Mouse (Mus musculus) forebrain, embryonic 10.5 days (tissue): ENCODE measurements around the gene Nrxn1. TPM values are rescaled to one million over a fixed set of nuclear protein-coding genes. Genes with fewer than 3 reads are reported as not detected.

Experiments
- DNase-seq: peaks from one replicate; pipeline ENCODE4 v3.0.0-alpha.2; 2017; ENCODE audit warnings: low spot score; ENCODE audit errors: extremely low spot score
- H3K27ac ChIP-seq: fragments of 300-500 bp; sonication (generic); 2 replicates; pipeline ENCODE4 v1.5.1; 2016; ENCODE audit warnings: mild to moderate bottlenecking
- H3K27me3 ChIP-seq: fragments of 300-500 bp; sonication (generic); 2 replicates; pipeline ENCODE4 v1.6.1; 2016; ENCODE audit warnings: mild to moderate bottlenecking; ENCODE audit not compliant: poor library complexity, severe bottlenecking
- H3K36me3 ChIP-seq: fragments of 300-500 bp; sonication (generic); replicated peaks from 2 replicates; pipeline ENCODE4 v1.6.1; 2016; ENCODE audit warnings: mild to moderate bottlenecking, moderate library complexity
- H3K4me1 ChIP-seq: fragments of 300-500 bp; sonication (generic); 2 replicates; pipeline ENCODE4 v1.6.1; 2016
- H3K4me3 ChIP-seq: fragments of 300-500 bp; sonication (generic); 2 replicates; pipeline ENCODE4 v1.5.1; 2016; ENCODE audit warnings: mild to moderate bottlenecking, moderate library complexity
- H3K9me3 ChIP-seq: fragments of 300-500 bp; sonication (generic); 2 replicates; pipeline ENCODE4 v1.6.1; 2016; ENCODE audit warnings: mild to moderate bottlenecking, moderate library complexity
- WGBS: fragments of 180-500 bp; shearing (Covaris S2); methylation state at CpG from one replicate; pipeline ENCODE4 v1.1.7; 2016; 5-methylcytosine and 5-hydroxymethylcytosine counted together
- polyA plus RNA-seq: library from polyadenylated mRNA; unstranded; fragments of >200 nt; fragmentation: Nextera tagmentation; extraction: Ambion mirVana; gene quantifications from 2 replicates; pipeline ENCODE4 v1.2.1, GENCODE M21; 2016

Gene Nrxn1
- polyA plus RNA-seq, 1 experiment from 2014 or later: 4.3 TPM

DNA sequence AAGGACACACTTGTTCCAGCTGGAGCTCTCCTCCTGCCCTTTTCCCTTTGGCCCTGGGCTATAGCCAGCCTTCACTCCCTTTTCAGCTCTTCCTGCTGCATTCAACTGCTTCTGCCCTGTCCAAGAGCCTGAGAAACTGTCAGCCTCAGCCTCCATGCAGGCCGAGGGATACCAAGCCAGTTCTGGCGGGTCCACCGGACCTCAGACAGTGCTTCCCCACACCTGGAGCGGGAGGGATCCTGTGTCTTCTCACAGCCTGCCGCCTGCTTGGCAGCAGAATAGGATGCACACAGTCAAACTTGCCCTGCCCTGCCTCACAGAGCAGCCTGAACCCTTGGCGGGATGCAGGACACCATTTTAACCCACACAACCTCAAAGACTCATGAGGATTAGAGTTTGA lies 698.3 kb downstream of the Nrxn1 start:
- DNase-seq: no peak
- Histone ChIP-seq H3K4me3 (no peak overlapping the region), H3K4me1 (peaks cover 18% of the 10 kb centered on the region), H3K9me3 (no peaks in the 10 kb centered on the region), H3K27ac (no peak overlapping the region), H3K36me3 (no peaks in the 10 kb centered on the region), H3K27me3 (no peaks in the 10 kb centered on the region)
- WGBS: 88% methylated on average over 6 of the region's 6 CpGs

DNA sequence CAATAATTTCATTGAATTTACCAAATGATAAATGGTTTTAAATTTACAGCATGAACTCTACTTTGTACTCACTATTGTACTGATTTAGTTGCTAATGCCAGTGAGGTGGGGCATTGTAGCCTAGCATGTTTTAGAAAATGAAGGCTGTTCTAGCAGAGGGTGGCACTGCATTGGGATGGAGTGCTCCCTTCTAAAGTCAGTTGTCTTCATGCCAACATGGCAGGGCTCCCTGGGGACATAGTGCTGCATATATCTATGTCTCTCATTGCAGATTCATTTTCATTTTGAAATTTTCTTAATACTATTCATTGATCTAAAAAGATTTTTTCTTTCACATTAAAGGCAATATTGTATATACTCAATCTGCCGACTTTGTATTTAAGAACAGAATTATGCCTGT lies 700.1 kb downstream of the Nrxn1 start:
- H3K27ac ChIP-seq: no peak overlapping the region
- H3K27me3 ChIP-seq: no peaks in the 10 kb centered on the region
- no peak for DNase-seq
- peaks cover 18% of the 10 kb centered on the region for H3K4me1 ChIP-seq
- H3K9me3 ChIP-seq: no peaks in the 10 kb centered on the region
- no peaks in the 10 kb centered on the region for H3K36me3 ChIP-seq
- WGBS: 85% methylated on average over 1 of the region's 1 CpGs
- no peak overlapping the region for H3K4me3 ChIP-seq

DNA sequence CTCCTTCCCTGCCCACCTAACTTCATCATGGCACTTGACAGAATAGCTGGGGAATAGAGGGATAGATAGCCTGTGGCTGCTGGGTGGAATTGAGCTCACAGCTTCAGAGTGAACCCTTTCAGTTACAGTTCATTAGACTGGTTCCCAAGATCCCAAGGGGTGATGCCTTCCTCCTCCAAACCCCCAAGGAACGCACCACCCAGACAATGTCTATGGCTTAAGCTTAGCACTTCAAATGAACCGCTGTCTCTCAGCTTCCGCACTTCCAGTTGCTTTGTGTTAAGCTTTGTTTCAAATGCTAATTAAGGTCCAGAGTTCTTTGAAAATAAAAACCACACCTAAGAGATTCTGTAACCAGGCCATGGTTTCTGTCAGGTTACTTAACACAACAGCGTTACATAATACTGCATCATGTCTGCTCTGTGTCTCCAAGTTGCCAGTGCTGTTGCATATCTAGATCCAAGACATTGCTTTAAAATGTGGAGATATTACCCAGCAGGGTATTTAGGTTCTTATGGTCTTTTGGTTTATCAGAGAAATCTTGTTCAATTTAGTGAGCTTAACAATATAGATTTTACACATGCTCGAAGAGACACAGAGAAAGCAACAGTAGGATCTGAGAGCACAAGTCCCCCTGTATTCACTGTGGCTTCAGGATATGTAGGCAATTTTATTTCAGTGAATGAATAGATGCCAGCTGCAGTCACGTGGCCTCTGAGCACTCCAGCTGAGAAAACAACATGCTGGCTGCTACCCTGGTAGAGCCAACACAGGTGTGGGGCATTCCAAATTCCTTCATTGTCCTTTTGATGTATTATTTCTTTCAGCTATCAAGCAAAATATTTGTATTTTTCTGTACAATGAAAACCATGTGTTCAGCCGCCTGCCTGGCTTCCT lies 702.3 kb downstream of the Nrxn1 start:
- Histone ChIP-seq H3K9me3 (no peaks in the 10 kb centered on the region), H3K27ac (no peak overlapping the region), H3K27me3 (no peaks in the 10 kb centered on the region), H3K4me3 (no peak overlapping the region), H3K4me1 (peaks cover 18% of the 10 kb centered on the region), H3K36me3 (no peaks in the 10 kb centered on the region)
- DNase-seq: no peak
- 22% methylated on average over 7 of the region's 7 CpGs for WGBS

DNA sequence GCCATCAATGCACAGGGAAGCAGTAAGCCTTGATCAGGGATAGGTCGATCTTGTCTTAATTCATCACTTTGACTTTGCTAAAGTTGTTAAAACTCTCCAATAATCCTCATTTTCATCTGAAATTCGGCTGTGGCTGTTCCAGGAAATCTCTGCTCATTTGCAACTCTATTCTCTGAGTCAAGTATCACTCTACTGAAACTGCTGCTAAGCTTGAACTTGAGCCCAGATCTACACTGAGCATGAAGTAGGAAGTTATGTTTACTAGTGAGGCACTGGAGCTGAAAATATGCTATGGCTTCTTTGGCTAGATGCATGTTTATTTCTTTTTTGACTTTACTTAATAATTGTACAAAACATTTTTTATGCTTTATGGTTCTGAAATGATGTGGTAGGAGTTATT lies 708.0 kb downstream of the Nrxn1 start:
- Histone ChIP-seq H3K4me1 (peaks cover 1% of the 10 kb centered on the region; the same call in 1 of the 2 replicates), H3K36me3 (no peaks in the 10 kb centered on the region), H3K27ac (no peak overlapping the region), H3K27me3 (no peaks in the 10 kb centered on the region), H3K4me3 (no peak overlapping the region), H3K9me3 (no peaks in the 10 kb centered on the region)
- DNase-seq: no peak
- WGBS: 72% methylated on average over 2 of the region's 2 CpGs

DNA sequence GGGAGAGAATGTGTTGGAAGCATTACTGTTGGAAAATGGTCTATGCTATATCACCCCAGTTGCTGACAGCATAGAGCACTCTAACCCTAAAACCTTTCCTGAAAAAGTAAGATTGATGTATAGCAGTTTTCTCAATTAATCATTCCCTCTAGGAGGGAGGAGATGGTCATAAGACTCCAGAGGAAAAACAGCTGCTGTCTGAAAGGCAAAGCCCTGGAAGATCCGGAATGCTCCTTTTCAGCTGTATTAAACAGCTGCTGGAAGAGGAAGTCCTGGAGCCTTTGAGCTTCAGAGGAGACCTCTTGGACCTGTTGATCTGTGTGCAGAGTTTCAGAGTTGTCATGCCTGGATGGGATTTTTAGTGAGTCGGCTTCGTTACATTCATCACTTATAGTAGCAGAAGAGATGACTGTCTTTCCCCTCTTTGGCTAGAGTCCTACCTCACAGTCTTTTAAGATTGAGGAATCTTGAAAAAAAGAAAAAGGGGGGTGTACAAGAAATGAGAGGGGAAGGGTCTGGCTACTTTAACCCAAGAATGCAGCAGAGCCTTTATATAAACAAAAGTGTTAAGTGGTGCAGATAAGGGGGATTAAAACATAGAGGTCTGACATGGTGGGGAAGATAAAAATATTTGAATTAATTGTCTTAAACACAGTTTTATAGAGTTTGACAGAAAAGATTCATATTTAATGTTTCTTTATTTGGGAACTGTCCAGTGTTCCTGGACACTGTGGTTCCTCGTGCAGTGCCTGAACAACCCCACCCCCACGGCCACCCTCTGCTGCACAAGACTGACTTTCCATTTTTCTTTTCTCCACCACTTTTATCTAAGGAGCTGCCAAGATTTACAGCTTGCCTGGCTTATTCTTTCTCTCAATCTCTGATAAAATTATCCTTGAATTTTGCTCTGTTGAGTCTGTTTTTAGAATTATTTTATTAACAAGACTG lies 710.1 kb downstream of the Nrxn1 start:
- Histone ChIP-seq H3K36me3 (no peaks in the 10 kb centered on the region), H3K9me3 (no peaks in the 10 kb centered on the region), H3K27ac (no peak overlapping the region), H3K4me1 (no peaks in the 10 kb centered on the region), H3K4me3 (no peak overlapping the region), H3K27me3 (no peaks in the 10 kb centered on the region)
- 86% methylated on average over 5 of the region's 5 CpGs for WGBS
- no peak for DNase-seq

DNA sequence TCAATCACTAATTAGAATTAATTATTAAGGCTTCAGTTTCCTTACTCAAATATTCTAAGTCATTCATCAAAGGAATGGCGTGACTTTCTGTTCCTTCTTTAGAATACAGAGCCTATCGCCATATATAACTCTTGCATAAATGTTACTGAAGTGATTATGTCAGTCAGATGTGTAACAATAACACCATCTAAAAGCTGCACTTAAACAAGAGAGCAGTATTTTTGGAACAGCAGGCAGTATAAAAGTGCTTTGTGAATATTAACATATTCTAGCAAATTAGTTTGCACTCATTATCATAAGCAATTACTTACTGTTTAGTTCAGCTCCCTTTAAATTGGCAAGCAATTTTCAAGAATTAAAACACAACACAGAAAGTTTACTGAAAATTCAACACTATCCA lies 716.3 kb downstream of the Nrxn1 start:
- 91% methylated on average over 2 of the region's 2 CpGs for WGBS

DNA sequence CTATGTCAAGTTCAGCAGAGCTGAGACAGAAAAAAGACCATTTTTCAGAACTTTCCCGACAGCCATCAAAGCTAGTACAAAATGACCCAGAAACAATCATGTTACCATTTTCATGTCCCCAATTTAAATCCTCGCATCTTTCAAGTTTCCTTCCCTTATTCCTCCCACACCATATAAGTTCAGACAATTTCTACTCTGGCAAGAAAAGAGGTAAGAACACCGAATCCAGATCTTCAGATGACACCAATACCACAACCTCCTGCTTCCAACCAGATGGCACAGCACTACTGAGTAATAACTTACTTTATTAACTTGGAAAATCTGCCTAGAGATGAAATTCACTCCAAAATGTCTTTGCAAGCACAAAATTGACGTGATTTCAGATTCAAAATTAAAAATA lies 730.7 kb downstream of the Nrxn1 start:
- Histone ChIP-seq H3K4me1 (no peaks in the 10 kb centered on the region), H3K36me3 (no peaks in the 10 kb centered on the region), H3K27me3 (no peaks in the 10 kb centered on the region), H3K9me3 (no peaks in the 10 kb centered on the region), H3K27ac (no peak overlapping the region), H3K4me3 (no peak overlapping the region)
- no peak for DNase-seq
- 88% methylated on average over 4 of the region's 4 CpGs for WGBS

More for the DNA sequence above, 716.3 kb downstream of the Nrxn1 start:
- H3K4me1 ChIP-seq: no peaks in the 10 kb centered on the region
- no peaks in the 10 kb centered on the region for H3K36me3 ChIP-seq
- H3K9me3 ChIP-seq: no peaks in the 10 kb centered on the region
- no peak overlapping the region for H3K27ac ChIP-seq
- DNase-seq: no peak
- no peaks in the 10 kb centered on the region for H3K27me3 ChIP-seq
- no peak overlapping the region for H3K4me3 ChIP-seq

DNA sequence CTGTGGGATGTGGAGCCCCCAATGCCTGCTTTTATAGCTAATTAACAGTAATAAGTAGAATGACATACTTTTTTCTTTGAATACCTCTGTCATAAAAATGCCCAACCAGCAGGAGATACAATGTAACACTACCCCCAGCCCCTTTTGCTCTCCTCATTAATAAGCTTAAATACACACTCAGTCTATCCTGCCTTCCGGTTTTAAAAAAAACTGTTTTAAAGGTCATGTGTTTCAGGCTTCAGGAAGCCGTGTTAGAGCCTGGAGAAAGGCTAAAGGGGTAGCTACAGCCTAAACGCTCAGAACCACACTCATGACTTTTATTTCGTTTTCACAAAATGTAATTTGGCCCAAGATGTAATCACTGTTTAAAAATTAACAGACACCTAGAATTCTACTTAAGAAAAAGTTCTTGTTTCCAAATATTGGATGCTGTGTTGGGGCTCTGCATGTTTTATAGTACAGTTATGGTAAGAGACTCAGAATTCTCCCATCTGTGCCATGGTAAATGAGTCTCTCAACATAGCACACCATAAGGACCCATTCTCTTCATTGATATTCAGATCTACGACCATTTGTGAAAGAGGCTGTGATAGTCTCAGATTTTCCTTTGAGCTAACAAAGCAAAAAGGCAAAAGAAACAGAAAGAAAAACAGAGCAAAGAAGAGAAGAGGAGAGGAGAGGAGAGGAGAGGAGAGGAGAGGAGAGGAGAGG lies 743.3 kb downstream of the Nrxn1 start:
- Histone ChIP-seq H3K4me1 (no peaks in the 10 kb centered on the region), H3K9me3 (no peaks in the 10 kb centered on the region), H3K27me3 (no peaks in the 10 kb centered on the region), H3K27ac (no peak overlapping the region), H3K36me3 (no peaks in the 10 kb centered on the region), H3K4me3 (no peak overlapping the region)
- DNase-seq: no peak
- WGBS: 79% methylated on average over 5 of the region's 5 CpGs

DNA sequence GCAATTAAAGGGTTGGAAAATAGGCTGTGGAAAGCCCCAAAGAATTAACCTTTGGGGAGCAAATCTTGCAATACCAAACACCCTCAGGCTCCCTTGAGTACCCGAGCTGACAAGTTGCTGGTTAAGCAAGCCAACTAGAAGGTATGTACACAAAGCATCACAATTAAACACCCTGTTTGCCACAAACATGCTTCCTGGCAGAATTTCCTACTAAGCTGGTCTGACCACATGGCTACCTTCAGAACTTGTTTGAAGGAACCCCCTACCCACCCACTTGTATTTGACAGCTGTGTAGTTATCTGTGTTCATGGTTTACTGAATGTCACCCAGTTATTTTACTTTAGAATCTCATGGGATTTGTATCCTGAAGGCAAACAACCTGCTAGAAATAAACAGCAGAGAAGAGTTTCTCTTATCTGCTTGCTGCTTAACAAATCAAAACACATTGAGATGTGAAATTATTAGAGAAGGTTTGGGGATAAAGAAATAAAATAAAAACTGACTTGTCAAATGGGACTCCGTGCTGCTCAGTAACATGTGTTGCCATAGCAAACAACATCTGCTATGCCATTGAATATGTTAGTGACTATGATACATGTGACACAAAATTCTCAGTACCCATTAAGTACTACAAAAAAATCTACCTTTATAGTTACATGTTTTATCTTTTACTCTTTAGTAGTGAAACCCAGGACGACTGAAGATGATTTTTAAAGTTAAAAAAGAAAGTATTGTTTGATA lies 746.0 kb downstream of the Nrxn1 start:
- no peaks in the 10 kb centered on the region for H3K27me3 ChIP-seq
- H3K4me1 ChIP-seq: no peaks in the 10 kb centered on the region
- H3K4me3 ChIP-seq: no peak overlapping the region
- H3K36me3 ChIP-seq: no peaks in the 10 kb centered on the region
- no peak for DNase-seq
- no peak overlapping the region for H3K27ac ChIP-seq
- 80% methylated on average over 3 of the region's 3 CpGs for WGBS
- H3K9me3 ChIP-seq: no peaks in the 10 kb centered on the region

DNA sequence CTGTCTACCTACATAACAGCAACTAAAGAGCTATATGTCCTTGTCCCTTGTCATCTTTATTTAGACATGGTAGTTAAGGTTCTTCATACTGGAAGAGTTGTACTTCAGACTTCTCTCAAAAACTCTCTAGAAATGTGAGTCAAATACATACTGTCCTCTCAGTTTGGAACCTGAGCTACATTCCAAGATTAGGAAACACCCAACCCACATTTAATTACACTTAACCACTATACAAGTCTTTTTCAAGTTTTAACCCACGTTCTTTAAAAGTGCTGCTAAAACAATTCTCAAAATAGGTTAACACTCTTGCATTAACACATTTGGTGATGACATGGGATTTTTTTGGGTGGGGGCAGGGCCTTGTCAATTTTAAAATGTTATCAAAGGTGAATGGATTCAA lies 759.4 kb downstream of the Nrxn1 start:
- 87% methylated on average over 1 of the region's 1 CpGs for WGBS

DNA sequence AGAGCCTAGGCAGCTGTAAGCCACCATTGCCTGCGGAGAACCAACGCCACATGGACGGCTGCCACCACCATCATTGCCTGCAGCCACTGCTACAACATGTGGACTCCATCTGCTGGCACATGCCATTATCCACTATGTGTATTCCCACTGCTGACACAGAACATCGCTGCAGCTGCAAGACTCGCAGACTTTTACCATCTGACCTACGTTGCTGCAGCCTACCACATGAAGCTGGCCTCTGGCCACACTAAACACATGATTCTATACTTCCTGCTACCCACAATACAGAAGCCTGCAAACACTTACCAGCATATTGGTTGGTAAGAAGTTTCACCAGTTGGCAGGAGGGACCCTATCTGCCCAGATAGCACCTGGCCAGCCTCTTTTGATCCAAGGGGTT lies 769.2 kb downstream of the Nrxn1 start:
- no peak overlapping the region for H3K4me3 ChIP-seq
- no peak overlapping the region for H3K27ac ChIP-seq
- WGBS: 87% methylated on average over 6 of the region's 6 CpGs
- H3K9me3 ChIP-seq: no peaks in the 10 kb centered on the region
- no peaks in the 10 kb centered on the region for H3K27me3 ChIP-seq
- H3K4me1 ChIP-seq: no peaks in the 10 kb centered on the region
- no peak for DNase-seq
- H3K36me3 ChIP-seq: no peaks in the 10 kb centered on the region

More for the DNA sequence above, 759.4 kb downstream of the Nrxn1 start:
- Histone ChIP-seq H3K9me3 (no peaks in the 10 kb centered on the region), H3K4me1 (no peaks in the 10 kb centered on the region), H3K27me3 (no peaks in the 10 kb centered on the region), H3K27ac (no peak overlapping the region), H3K36me3 (no peaks in the 10 kb centered on the region), H3K4me3 (no peak overlapping the region)
- DNase-seq: no peak

DNA sequence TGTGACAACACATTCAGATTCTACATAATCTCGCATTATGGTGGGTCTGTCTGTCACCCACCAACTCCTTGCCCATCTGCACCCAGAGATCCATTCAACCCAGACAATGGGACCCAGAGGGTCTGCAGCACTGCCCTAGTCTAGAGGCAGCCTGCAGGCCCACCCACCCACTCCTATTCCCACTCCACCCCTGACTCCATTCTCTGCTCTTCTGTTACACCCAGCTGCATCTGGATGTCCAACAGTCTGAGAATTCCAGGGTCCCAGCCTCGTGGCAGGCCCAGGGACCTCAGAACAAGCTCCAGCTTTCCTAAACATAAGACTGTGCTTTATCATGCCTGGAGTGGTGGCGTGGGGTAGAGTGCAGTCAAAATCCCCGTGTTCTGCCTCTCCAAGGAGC lies 820.6 kb downstream of the Nrxn1 start:
- no peaks in the 10 kb centered on the region for H3K27me3 ChIP-seq
- H3K4me3 ChIP-seq: no peak overlapping the region
- H3K36me3 ChIP-seq: no peaks in the 10 kb centered on the region
- DNase-seq: no peak
- WGBS: 73% methylated on average over 4 of the region's 4 CpGs
- H3K4me1 ChIP-seq: peaks cover 7% of the 10 kb centered on the region; the same call in 1 of the 2 replicates
- no peaks in the 10 kb centered on the region for H3K9me3 ChIP-seq
- H3K27ac ChIP-seq: no peak overlapping the region
